Mouse (Mus musculus) limb, embryonic 14.5 days (tissue): Measurements from ENCODE around the gene E330017A01Rik. TPM values are rescaled to one million over a fixed set of nuclear protein-coding genes. Genes with fewer than 3 reads are reported as not detected.

Experiments
- ATAC-seq: fragments of 200-750 bp; cut with Nextera tagmentation; 2 replicates; pipeline ENCODE4 v1.8.0; 2017; ENCODE audit warnings: low read depth, moderate number of reproducible peaks, moderate TSS enrichment; ENCODE audit not compliant: low FRiP score
- DNase-seq: peaks from one replicate; pipeline ENCODE4 v3.0.0-alpha.2; 2015; ENCODE audit warnings: low spot score
- H3K27ac ChIP-seq: fragments of 300-500 bp; sonication (generic); replicated peaks from 2 replicates; pipeline ENCODE4 v1.5.1; 2014; ENCODE audit warnings: low read depth, mild to moderate bottlenecking, low read length, moderate library complexity, mixed read lengths
- H3K27me3 ChIP-seq: fragments of 300-500 bp; sonication (generic); 2 replicates; pipeline ENCODE4 v1.6.1; 2014; ENCODE audit warnings: low read length, mixed read lengths; ENCODE audit not compliant: control insufficient read depth, insufficient read depth
- H3K36me3 ChIP-seq: fragments of 300-500 bp; sonication (generic); 2 replicates; pipeline ENCODE4 v1.6.1; 2014; ENCODE audit warnings: mild to moderate bottlenecking, low read length, moderate library complexity, mixed read lengths; ENCODE audit not compliant: control insufficient read depth, insufficient read depth
- H3K4me1 ChIP-seq: fragments of 300-500 bp; sonication (generic); 2 replicates; pipeline ENCODE4 v1.6.1; 2014; ENCODE audit warnings: antibody characterized with exemption, low read length, mixed read lengths; ENCODE audit not compliant: control insufficient read depth, insufficient read depth
- H3K4me2 ChIP-seq: fragments of 300-500 bp; sonication (generic); replicated peaks from 2 replicates; pipeline ENCODE4 v1.6.1; 2014; ENCODE audit warnings: low read depth, mild to moderate bottlenecking, low read length, moderate library complexity; ENCODE audit not compliant: severe bottlenecking
- H3K4me3 ChIP-seq: fragments of 300-500 bp; sonication (generic); replicated peaks from 2 replicates; pipeline ENCODE4 v1.5.1; 2014; ENCODE audit warnings: low read length
- H3K9ac ChIP-seq: fragments of 300-500 bp; sonication (generic); 2 replicates; pipeline ENCODE4 v1.6.1; 2014; ENCODE audit warnings: mild to moderate bottlenecking, low read depth, low read length, moderate library complexity; ENCODE audit not compliant: severe bottlenecking
- H3K9me3 ChIP-seq: fragments of 300-500 bp; sonication (generic); 2 replicates; pipeline ENCODE4 v1.6.1; 2016; ENCODE audit warnings: low read length; ENCODE audit not compliant: control insufficient read depth
- POLR2A ChIP-seq: fragments of 200-500 bp; IDR thresholded peaks from 2 replicates; pipeline ENCODE4 v1.8.0; 2012; ENCODE audit warnings: inconsistent platforms, mild to moderate bottlenecking, moderate library complexity, borderline replicate concordance; ENCODE audit not compliant: insufficient read depth, insufficient read length; ENCODE audit errors: extremely low read depth
- WGBS: fragments of 180-500 bp; shearing (Covaris S2); extraction: QIAGEN DNeasy Blood & Tissue Kit; methylation state at CpG from one replicate; pipeline ENCODE4 v1.1.7; 2014; 5-methylcytosine and 5-hydroxymethylcytosine counted together
- polyA plus RNA-seq, 2 experiments: library from polyadenylated mRNA; depleted of rRNA in 1 of 2; stranded (reverse) in 1 of 2; unstranded in 1 of 2; fragments of >200 nt; fragmentation: Nextera tagmentation in 1 of 2; extraction: Ambion mirVana in 1 of 2; gene quantifications; 2 replicates each; pipeline versions ENCODE4 v1.2.1 to v1.2.3; 2012 to 2014

The E330017A01Rik gene
- polyA plus RNA-seq (2012; rRNA removed) (not detected in 2 replicates), polyA plus RNA-seq (2014; fragmentation: Nextera tagmentation; extraction: Ambion mirVana) (not detected in 2 replicates)

DNA sequence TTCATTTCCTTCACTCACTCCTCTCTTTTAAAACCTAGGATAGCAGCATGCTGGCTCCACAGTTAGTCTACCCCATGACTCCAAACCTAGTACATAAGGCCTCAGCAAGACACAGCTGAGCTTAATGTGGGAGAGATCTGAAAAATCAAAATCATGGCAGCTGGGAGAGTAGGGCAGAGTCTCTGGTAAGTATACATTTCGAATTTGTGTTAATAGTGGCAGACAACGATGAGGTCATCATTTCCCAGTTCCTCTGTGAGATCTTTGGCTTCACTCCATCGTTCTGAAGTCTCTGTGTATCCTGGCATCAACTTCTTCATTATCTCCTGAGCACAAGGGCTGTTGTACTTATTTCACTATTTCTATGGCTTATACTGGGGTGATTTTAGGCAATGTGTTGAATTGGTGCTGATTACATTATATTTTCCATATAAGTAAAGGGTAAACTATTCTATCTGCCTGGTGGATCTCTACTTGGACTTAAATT, at the start of gene E330017A01Rik:
Gene E330017A01Rik, minus strand, starts transcription at position 51 of the 487 bp plus-strand sequence.
- Histone ChIP-seq H3K9ac (no peak within 1 kb of the TSS), H3K4me1 (no peaks in the 10 kb centered on the region), H3K4me3 (no peak within 1 kb of the TSS), H3K27ac (no peak within 1 kb of the TSS), H3K9me3 (no peaks in the 10 kb centered on the region), H3K36me3 (no peaks in the 10 kb centered on the region), H3K27me3 (no peaks in the 10 kb centered on the region), H3K4me2 (no peak within 1 kb of the TSS)
- ATAC-seq: no peak
- WGBS: 91% methylated on average over 3 of the region's 3 CpGs
- DNase-seq: no peak
- TF ChIP-seq POLR2A: no peak

DNA sequence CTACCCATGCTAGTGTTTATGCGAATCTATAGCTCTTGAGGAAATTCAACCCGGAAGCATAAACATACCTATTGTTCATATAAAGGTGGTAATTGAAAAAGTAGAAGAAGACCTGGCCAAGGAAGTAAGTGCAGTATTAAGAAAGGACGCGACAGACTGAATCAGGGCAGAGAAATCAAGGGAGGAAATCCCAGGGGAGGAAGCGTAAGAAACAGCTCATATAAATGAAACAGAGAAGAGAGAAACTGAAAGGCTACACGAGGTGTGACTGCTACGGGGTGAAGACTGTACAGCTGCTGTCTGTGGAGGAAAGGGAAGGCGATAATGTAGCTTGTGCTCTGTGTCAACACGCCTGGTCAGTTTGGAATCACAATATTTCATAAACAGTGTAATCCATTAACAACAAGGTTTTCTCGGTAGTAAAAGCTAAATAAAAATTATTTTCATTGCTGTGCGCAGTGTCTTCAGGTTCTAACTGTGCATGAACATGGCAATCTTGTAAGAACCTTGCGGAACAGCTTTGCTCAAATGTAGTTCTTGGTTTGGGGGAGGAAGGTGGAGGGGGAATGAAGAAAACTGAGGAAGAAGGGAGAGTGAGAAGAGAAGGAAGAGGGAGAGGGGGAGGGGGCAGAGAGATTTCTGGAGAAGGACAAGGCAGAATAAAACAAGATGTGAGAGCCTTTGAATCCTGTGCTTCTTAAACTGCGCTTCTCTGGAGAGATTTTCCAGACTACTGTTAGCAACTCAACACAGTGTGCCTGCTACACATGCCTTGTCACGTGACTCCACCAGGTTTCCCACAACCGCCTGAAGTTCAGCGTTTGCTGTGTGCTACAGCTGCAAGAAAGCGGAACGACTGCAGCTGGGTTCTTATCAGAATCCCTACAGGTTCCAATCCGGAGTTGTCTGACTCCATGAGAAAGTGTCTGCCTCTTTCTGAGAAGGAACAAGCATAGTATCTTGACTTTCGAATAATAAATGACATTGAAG, 47.3 kb upstream of the E330017A01Rik start:
- Histone ChIP-seq H3K36me3 (peaks cover 12% of the 10 kb centered on the region), H3K9ac (no peak overlapping the region), H3K27ac (no peak overlapping the region), H3K4me2 (no peak overlapping the region), H3K4me3 (no peak overlapping the region), H3K4me1 (no peaks in the 10 kb centered on the region), H3K9me3 (no peaks in the 10 kb centered on the region), H3K27me3 (no peaks in the 10 kb centered on the region)
- TF ChIP-seq POLR2A: no peak
- WGBS: 70% methylated on average over 20 of the region's 20 CpGs
- DNase-seq (no peak), ATAC-seq (no peak)

DNA sequence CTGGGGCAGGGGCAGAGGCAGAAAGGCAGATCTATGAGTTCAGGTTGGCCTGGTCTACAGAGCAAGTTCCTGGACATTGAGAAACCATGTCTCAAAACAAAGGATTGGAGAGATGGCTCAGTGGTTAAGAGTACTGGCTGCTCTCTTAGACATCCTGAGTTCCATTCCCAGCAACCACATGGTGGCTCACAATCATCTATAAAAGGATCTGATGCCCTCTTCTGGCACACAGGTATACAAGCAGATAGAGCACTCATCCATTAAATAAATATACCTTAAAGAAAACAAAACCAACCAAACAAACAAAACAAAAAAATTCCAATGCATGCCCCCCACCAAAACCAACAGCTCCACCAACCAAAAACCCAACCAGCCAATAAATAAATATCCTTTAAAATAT, 46.0 kb upstream of the E330017A01Rik start:
- no peak for ATAC-seq
- no peaks in the 10 kb centered on the region for H3K9me3 ChIP-seq
- H3K4me1 ChIP-seq: no peaks in the 10 kb centered on the region
- H3K9ac ChIP-seq: no peak overlapping the region
- H3K36me3 ChIP-seq: peaks cover 17% of the 10 kb centered on the region
- no peak for DNase-seq
- TF ChIP-seq POLR2A: no peak
- no peak overlapping the region for H3K4me3 ChIP-seq
- H3K27ac ChIP-seq: no peak overlapping the region
- no peaks in the 10 kb centered on the region for H3K27me3 ChIP-seq
- H3K4me2 ChIP-seq: no peak overlapping the region

DNA sequence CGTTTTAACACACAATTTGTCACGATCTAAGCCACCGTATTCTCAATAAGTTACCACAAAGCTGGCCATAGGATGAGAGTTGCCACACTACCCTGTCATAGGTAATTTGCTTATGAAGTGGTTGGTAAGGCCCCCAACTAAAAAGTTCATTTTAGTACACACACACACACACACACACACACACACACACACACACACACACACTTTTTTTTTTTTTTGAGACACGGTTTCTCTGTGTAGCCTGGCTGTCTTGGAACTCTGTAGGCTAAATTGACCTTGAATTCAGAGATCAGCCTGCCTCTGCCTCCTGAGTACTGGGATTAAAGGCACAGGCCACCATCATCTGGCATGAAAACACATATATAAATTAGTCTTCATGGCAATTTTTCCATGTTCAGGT, 45.4 kb upstream of the E330017A01Rik start:
- no peak overlapping the region for H3K27ac ChIP-seq
- no peak for TF ChIP-seq POLR2A

DNA sequence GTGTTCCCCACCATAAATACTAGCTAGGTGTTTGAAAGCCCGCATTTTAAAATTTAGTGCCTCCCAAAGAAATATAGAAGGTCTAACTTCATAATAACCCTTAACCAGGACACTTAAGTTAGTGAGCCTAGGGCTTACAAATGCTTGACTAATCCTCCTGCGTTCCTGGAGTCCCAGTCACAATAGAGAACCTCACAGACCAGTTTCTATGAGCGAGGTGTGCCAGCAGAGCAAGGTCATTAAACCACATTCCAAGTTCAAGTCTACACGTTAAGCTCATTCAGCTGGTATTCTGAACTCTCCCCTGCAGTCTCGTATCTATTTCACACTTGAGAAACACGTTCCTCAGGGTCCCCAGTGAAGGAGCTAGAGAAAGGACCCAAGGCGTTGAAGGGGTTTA, 44.3 kb upstream of the E330017A01Rik start:
- H3K4me2 ChIP-seq: no peak overlapping the region
- WGBS: 62% methylated on average over 7 of the region's 7 CpGs
- no peaks in the 10 kb centered on the region for H3K4me1 ChIP-seq
- no peak overlapping the region for H3K4me3 ChIP-seq
- H3K36me3 ChIP-seq: peaks cover 27% of the 10 kb centered on the region
- no peak overlapping the region for H3K9ac ChIP-seq
- no peak overlapping the region for H3K27ac ChIP-seq
- H3K9me3 ChIP-seq: no peaks in the 10 kb centered on the region
- TF ChIP-seq POLR2A: no peak
- no peaks in the 10 kb centered on the region for H3K27me3 ChIP-seq
- ATAC-seq (no peak), DNase-seq (no peak)

More for the DNA sequence above, 45.4 kb upstream of the E330017A01Rik start:
- no peaks in the 10 kb centered on the region for H3K27me3 ChIP-seq
- no peak for DNase-seq
- no peak overlapping the region for H3K4me2 ChIP-seq
- no peaks in the 10 kb centered on the region for H3K9me3 ChIP-seq
- H3K36me3 ChIP-seq: peaks cover 20% of the 10 kb centered on the region
- no peak for ATAC-seq
- no peak overlapping the region for H3K4me3 ChIP-seq
- no peaks in the 10 kb centered on the region for H3K4me1 ChIP-seq
- no peak overlapping the region for H3K9ac ChIP-seq
- WGBS: 91% methylated on average over 4 of the region's 4 CpGs
